Mouse (Mus musculus) lung, embryonic 15.5 days (tissue): ENCODE results near the gene Znrf1. TPM values are rescaled to one million over a fixed set of nuclear protein-coding genes. Genes with fewer than 3 reads are reported as not detected.

Source experiments
- ATAC-seq: fragments of 200-750 bp; cut with Nextera tagmentation; 2 replicates; pipeline ENCODE4 v1.8.0; 2017; ENCODE audit warnings: moderate number of reproducible peaks, borderline replicate concordance; ENCODE audit not compliant: low FRiP score, low TSS enrichment; ENCODE audit errors: extremely low read depth
- H3K27ac ChIP-seq: fragments of 300-500 bp; sonication (generic); 2 replicates; pipeline ENCODE4 v1.5.1; 2015; ENCODE audit warnings: moderate library complexity, mild to moderate bottlenecking, inconsistent platforms
- H3K27me3 ChIP-seq: fragments of 300-500 bp; sonication (generic); 2 replicates; pipeline ENCODE4 v1.6.1; 2015; ENCODE audit warnings: inconsistent platforms
- H3K36me3 ChIP-seq: fragments of 300-500 bp; sonication (generic); 2 replicates; pipeline ENCODE4 v1.6.1; 2015; ENCODE audit warnings: inconsistent platforms
- H3K4me1 ChIP-seq: fragments of 300-500 bp; sonication (generic); 2 replicates; pipeline ENCODE4 v1.6.1; 2015; ENCODE audit warnings: inconsistent platforms
- H3K4me2 ChIP-seq: fragments of 300-500 bp; sonication (generic); 2 replicates; pipeline ENCODE4 v1.6.1; 2015; ENCODE audit warnings: inconsistent platforms, mild to moderate bottlenecking, moderate library complexity
- H3K4me3 ChIP-seq: fragments of 300-500 bp; sonication (generic); 2 replicates; pipeline ENCODE4 v1.5.1; 2015; ENCODE audit warnings: mild to moderate bottlenecking, inconsistent platforms
- H3K9ac ChIP-seq: fragments of 300-500 bp; sonication (generic); 2 replicates; pipeline ENCODE4 v1.6.1; 2015; ENCODE audit warnings: inconsistent platforms
- H3K9me3 ChIP-seq: fragments of 300-500 bp; sonication (generic); 2 replicates; pipeline ENCODE4 v1.6.1; 2016; ENCODE audit warnings: inconsistent platforms
- WGBS: fragments of 180-500 bp; shearing (Covaris S2); methylation state at CpG from one replicate; pipeline ENCODE4 v1.1.7; 2015; 5-methylcytosine and 5-hydroxymethylcytosine counted together
- polyA plus RNA-seq: library from polyadenylated mRNA; unstranded; fragments of >200 nt; fragmentation: Nextera tagmentation; extraction: Ambion mirVana; gene quantifications from 2 replicates; pipeline ENCODE4 v1.2.1, GENCODE M21; 2015

Gene Znrf1
- polyA plus RNA-seq, 1 experiment from 2014 or later, result 31.5 TPM

- WGBS, result under 1% methylated on average over 64 of the region's 64 CpGs
- ATAC-seq, result peak; percentile 23; the same call in 1 of the 2 replicates
These were observed 1.3 kb downstream of the Znrf1 start for GRCm38 (mm10) chr8:111536978-111537764.

GRCm38 (mm10) chr8:111537765-111538158 lies 1.9 kb downstream of the Znrf1 start:
- H3K4me3 ChIP-seq, result peak overlapping the region; percentile 96
- WGBS, result 2% methylated on average over 8 of the region's 8 CpGs
- peak overlapping the region; percentile 81 for H3K9ac ChIP-seq
- no peaks in the 10 kb centered on the region for H3K27me3 ChIP-seq
- H3K27ac ChIP-seq, result peak overlapping the region; percentile 97; the same call in 1 of the 2 replicates
- no peak for ATAC-seq
- H3K36me3 ChIP-seq, result no peaks in the 10 kb centered on the region
- H3K4me1 ChIP-seq, result peaks cover 49% of the 10 kb centered on the region
- no peaks in the 10 kb centered on the region for H3K9me3 ChIP-seq
- peak overlapping the region; percentile 84 for H3K4me2 ChIP-seq

More at GRCm38 (mm10) chr8:111536978-111537764, 1.3 kb downstream of the Znrf1 start:
- H3K36me3 ChIP-seq, result no peaks in the 10 kb centered on the region
- no peaks in the 10 kb centered on the region for H3K9me3 ChIP-seq
- H3K27ac ChIP-seq, result peak overlapping the region; percentile 97
- H3K27me3 ChIP-seq, result no peaks in the 10 kb centered on the region
- peaks cover 49% of the 10 kb centered on the region for H3K4me1 ChIP-seq
- H3K4me3 ChIP-seq, result peak overlapping the region; percentile 96
- H3K4me2 ChIP-seq, result peak overlapping the region; percentile 84
- H3K9ac ChIP-seq, result peak overlapping the region; percentile 81

- WGBS, result 5% methylated on average over 2 of the region's 2 CpGs
- peak overlapping the region; percentile 44; the same call in 1 of the 2 replicates for H3K27ac ChIP-seq
- ATAC-seq, result no peak
- no peaks in the 10 kb centered on the region for H3K9me3 ChIP-seq
- no peaks in the 10 kb centered on the region for H3K27me3 ChIP-seq
- H3K4me3 ChIP-seq, result peak overlapping the region; percentile 96
- peaks cover 49% of the 10 kb centered on the region for H3K4me1 ChIP-seq
- H3K4me2 ChIP-seq, result peak overlapping the region; percentile 84
- no peaks in the 10 kb centered on the region for H3K36me3 ChIP-seq
- H3K9ac ChIP-seq, result peak overlapping the region; percentile 81; the same call in 1 of the 2 replicates
These were observed 2.3 kb downstream of the Znrf1 start for GRCm38 (mm10) chr8:111538194-111538593.

GRCm38 (mm10) chr8:111539422-111540076 lies 3.7 kb downstream of the Znrf1 start:
- no peaks in the 10 kb centered on the region for H3K36me3 ChIP-seq
- H3K27ac ChIP-seq, result no peak overlapping the region
- H3K4me1 ChIP-seq, result peaks cover 46% of the 10 kb centered on the region
- peak overlapping the region; percentile 33 for H3K4me2 ChIP-seq
- no peak for ATAC-seq
- H3K9ac ChIP-seq, result no peak overlapping the region
- no peaks in the 10 kb centered on the region for H3K9me3 ChIP-seq
- H3K27me3 ChIP-seq, result no peaks in the 10 kb centered on the region
- no peak overlapping the region for H3K4me3 ChIP-seq
- WGBS, result 54% methylated on average over 10 of the region's 10 CpGs

- WGBS, result 90% methylated on average over 9 of the region's 9 CpGs
- H3K4me3 ChIP-seq, result no peak overlapping the region
- H3K9me3 ChIP-seq, result no peaks in the 10 kb centered on the region
- H3K4me1 ChIP-seq, result peaks cover 27% of the 10 kb centered on the region
- H3K27me3 ChIP-seq, result no peaks in the 10 kb centered on the region
- no peak overlapping the region for H3K27ac ChIP-seq
- no peaks in the 10 kb centered on the region for H3K36me3 ChIP-seq
- H3K4me2 ChIP-seq, result no peak overlapping the region
- no peak overlapping the region for H3K9ac ChIP-seq
- ATAC-seq, result no peak
These were observed 7.9 kb downstream of the Znrf1 start for GRCm38 (mm10) chr8:111543712-111544380.

- no peaks in the 10 kb centered on the region for H3K9me3 ChIP-seq
- no peaks in the 10 kb centered on the region for H3K36me3 ChIP-seq
- H3K27me3 ChIP-seq, result no peaks in the 10 kb centered on the region
- no peak overlapping the region for H3K27ac ChIP-seq
- H3K4me2 ChIP-seq, result no peak overlapping the region
- no peak overlapping the region for H3K9ac ChIP-seq
- H3K4me3 ChIP-seq, result no peak overlapping the region
- no peak for ATAC-seq
- 72% methylated on average over 8 of the region's 8 CpGs for WGBS
- peaks cover 25% of the 10 kb centered on the region; the same call in 1 of the 2 replicates for H3K4me1 ChIP-seq
These were observed 9.7 kb downstream of the Znrf1 start for GRCm38 (mm10) chr8:111545406-111546156.

- Histone ChIP-seq H3K4me2 (no peak overlapping the region), H3K36me3 (no peaks in the 10 kb centered on the region), H3K9me3 (no peaks in the 10 kb centered on the region), H3K27me3 (no peaks in the 10 kb centered on the region), H3K27ac (no peak overlapping the region), H3K9ac (no peak overlapping the region), H3K4me3 (no peak overlapping the region), H3K4me1 (0 out of 2 replicates have a peak, but pooled peaks cover 13% of the 10 kb centered on the region)
- WGBS, result 92% methylated on average over 3 of the region's 3 CpGs
- ATAC-seq, result no peak
These were observed 11.2 kb downstream of the Znrf1 start for GRCm38 (mm10) chr8:111547144-111547543.

GRCm38 (mm10) chr8:111548201-111548600 lies 12.3 kb downstream of the Znrf1 start:
- WGBS, result 81% methylated on average over 6 of the region's 6 CpGs
- H3K4me1 ChIP-seq, result 0 out of 2 replicates have a peak, but pooled peaks cover 13% of the 10 kb centered on the region
- ATAC-seq, result no peak

GRCm38 (mm10) chr8:111550002-111550870 lies 14.3 kb downstream of the Znrf1 start:
- H3K4me2 ChIP-seq, result peak overlapping the region; percentile 22; the same call in 1 of the 2 replicates
- no peak overlapping the region for H3K4me3 ChIP-seq
- no peaks in the 10 kb centered on the region for H3K9me3 ChIP-seq
- H3K36me3 ChIP-seq, result no peaks in the 10 kb centered on the region
- ATAC-seq, result no peak
- 0 out of 2 replicates have a peak, but pooled peaks cover 13% of the 10 kb centered on the region for H3K4me1 ChIP-seq
- no peak overlapping the region for H3K9ac ChIP-seq
- H3K27ac ChIP-seq, result peak overlapping the region; percentile 76
- no peaks in the 10 kb centered on the region for H3K27me3 ChIP-seq
- WGBS, result 64% methylated on average over 9 of the region's 9 CpGs

More at GRCm38 (mm10) chr8:111548201-111548600, 12.3 kb downstream of the Znrf1 start:
- Histone ChIP-seq H3K36me3 (no peaks in the 10 kb centered on the region), H3K9ac (no peak overlapping the region), H3K4me2 (no peak overlapping the region), H3K4me3 (no peak overlapping the region), H3K27me3 (no peaks in the 10 kb centered on the region), H3K9me3 (no peaks in the 10 kb centered on the region), H3K27ac (no peak overlapping the region)

GRCm38 (mm10) chr8:111551511-111552130 lies 15.7 kb downstream of the Znrf1 start:
- H3K27ac ChIP-seq, result no peak overlapping the region
- H3K9me3 ChIP-seq, result no peaks in the 10 kb centered on the region
- no peaks in the 10 kb centered on the region for H3K27me3 ChIP-seq
- no peak overlapping the region for H3K4me2 ChIP-seq
- WGBS, result 79% methylated on average over 8 of the region's 8 CpGs
- H3K4me1 ChIP-seq, result 0 out of 2 replicates have a peak, but pooled peaks cover 13% of the 10 kb centered on the region
- no peak overlapping the region for H3K9ac ChIP-seq
- ATAC-seq, result no peak
- H3K36me3 ChIP-seq, result no peaks in the 10 kb centered on the region
- no peak overlapping the region for H3K4me3 ChIP-seq
